Mouse (Mus musculus) bone marrow macrophage, adult 2 months (primary cell): ENCODE results near the gene Prkca.

Experiments used
- CTCF ChIP-seq: IDR thresholded peaks from 2 replicates; pipeline ENCODE4 v1.5.1; 2012; ENCODE audit warnings: low read depth, mild to moderate bottlenecking, low read length, moderate library complexity
- POLR2A ChIP-seq: IDR thresholded peaks from 2 replicates; pipeline ENCODE4 v1.6.1; 2012; ENCODE audit warnings: mild to moderate bottlenecking, low read depth, low read length, borderline replicate concordance

DNA sequence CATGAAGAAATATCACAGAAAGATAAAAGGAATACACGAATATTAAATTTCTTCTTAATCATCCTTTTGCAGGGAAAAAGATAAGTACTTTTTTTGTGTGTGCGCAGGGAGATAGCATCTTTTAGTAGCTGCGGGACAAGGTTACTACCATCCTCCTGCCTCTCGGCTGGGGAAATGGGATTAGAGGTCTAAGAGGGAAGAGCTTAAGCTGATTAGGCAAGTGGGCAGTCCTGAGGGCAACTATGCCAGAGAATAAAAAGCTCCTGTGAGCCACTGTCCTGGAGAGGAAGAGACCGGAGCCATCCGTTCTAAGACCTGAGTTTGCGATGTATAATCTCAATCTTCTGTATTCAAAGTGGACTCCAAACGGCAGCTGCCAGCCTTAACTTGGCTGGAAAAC lies 45.8 kb downstream of the Prkca start:
- TF ChIP-seq POLR2A (no peak), CTCF (no peak)
